Mouse (Mus musculus): ENCODE measurements around the gene Ssh2. TPM values are rescaled to one million over a fixed set of nuclear protein-coding genes. Genes with fewer than 3 reads are reported as not detected.

The Ssh2 gene
- total RNA-seq (2014; fragmentation: Nextera tagmentation) (19.7 and 19.8 TPM in 2 replicates), total RNA-seq (2017) (11.2 and 11.9 TPM in 2 replicates)

- ATAC-seq (replicated peaks; ENCODE audit: low FRiP score, low TSS enrichment, poor library complexity, severe bottlenecking) = peak; percentile 72
These were observed at the start of gene Ssh2 for GRCm38 (mm10) chr11:77215951-77216760. Gene Ssh2 (plus strand): TSS chr11:77216287.

- ATAC-seq (replicated peaks; ENCODE audit: low FRiP score, low TSS enrichment, poor library complexity, severe bottlenecking) = no peak
These were observed 42.4 kb upstream of the Ssh2 start for GRCm38 (mm10) chr11:77173731-77174130.

GRCm38 (mm10) chr11:77174531-77174930 is 41.6 kb upstream of the Ssh2 start:
- ATAC-seq (replicated peaks; ENCODE audit: low FRiP score, low TSS enrichment, poor library complexity, severe bottlenecking) = no peak

- no peak for ATAC-seq (replicated peaks; ENCODE audit: low FRiP score, low TSS enrichment, poor library complexity, severe bottlenecking)
These were observed 36.3 kb upstream of the Ssh2 start for GRCm38 (mm10) chr11:77179771-77180170.

- no peak for ATAC-seq (replicated peaks; ENCODE audit: low FRiP score, low TSS enrichment, poor library complexity, severe bottlenecking)
These were observed 35.2 kb upstream of the Ssh2 start for GRCm38 (mm10) chr11:77180886-77181285.

- ATAC-seq (replicated peaks; ENCODE audit: low FRiP score, low TSS enrichment, poor library complexity, severe bottlenecking) = no peak
These were observed 34.6 kb upstream of the Ssh2 start for GRCm38 (mm10) chr11:77181528-77181927.

- no peak for ATAC-seq (replicated peaks; ENCODE audit: low FRiP score, low TSS enrichment, poor library complexity, severe bottlenecking)
These were observed 34.0 kb upstream of the Ssh2 start for GRCm38 (mm10) chr11:77182041-77182440.

- ATAC-seq (replicated peaks; ENCODE audit: low FRiP score, low TSS enrichment, poor library complexity, severe bottlenecking) = no peak
These were observed 33.5 kb upstream of the Ssh2 start for GRCm38 (mm10) chr11:77182616-77183015.

- no peak for ATAC-seq (replicated peaks; ENCODE audit: low FRiP score, low TSS enrichment, poor library complexity, severe bottlenecking)
These were observed 31.2 kb upstream of the Ssh2 start for GRCm38 (mm10) chr11:77184926-77185325.

GRCm38 (mm10) chr11:77188868-77189267 is 27.2 kb upstream of the Ssh2 start, which contains the start of gene Efcab5:
Gene Efcab5 (minus strand): TSS chr11:77188968.
- no peak for ATAC-seq (replicated peaks; ENCODE audit: low FRiP score, low TSS enrichment, poor library complexity, severe bottlenecking)

GRCm38 (mm10) chr11:77193410-77193809 is 22.7 kb upstream of the Ssh2 start:
- no peak for ATAC-seq (replicated peaks; ENCODE audit: low FRiP score, low TSS enrichment, poor library complexity, severe bottlenecking)

GRCm38 (mm10) chr11:77193941-77194553 is 22.0 kb upstream of the Ssh2 start:
- no peak for ATAC-seq (replicated peaks; ENCODE audit: low FRiP score, low TSS enrichment, poor library complexity, severe bottlenecking)

- ATAC-seq (replicated peaks; ENCODE audit: low FRiP score, low TSS enrichment, poor library complexity, severe bottlenecking) = no peak
These were observed 21.3 kb upstream of the Ssh2 start for GRCm38 (mm10) chr11:77194762-77195161.

- ATAC-seq (replicated peaks; ENCODE audit: low FRiP score, low TSS enrichment, poor library complexity, severe bottlenecking) = no peak
These were observed 20.6 kb upstream of the Ssh2 start for GRCm38 (mm10) chr11:77195360-77196109.

- ATAC-seq (replicated peaks; ENCODE audit: low FRiP score, low TSS enrichment, poor library complexity, severe bottlenecking) = no peak
These were observed 19.6 kb upstream of the Ssh2 start for GRCm38 (mm10) chr11:77196181-77197143.

- no peak for ATAC-seq (replicated peaks; ENCODE audit: low FRiP score, low TSS enrichment, poor library complexity, severe bottlenecking)
These were observed 16.5 kb upstream of the Ssh2 start for GRCm38 (mm10) chr11:77199636-77200035.

- no peak for ATAC-seq (replicated peaks; ENCODE audit: low FRiP score, low TSS enrichment, poor library complexity, severe bottlenecking)
These were observed 15.4 kb upstream of the Ssh2 start for GRCm38 (mm10) chr11:77200703-77201102.

GRCm38 (mm10) chr11:77214142-77214692 is 1.9 kb upstream of the Ssh2 start:
- ATAC-seq (replicated peaks; ENCODE audit: low FRiP score, low TSS enrichment, poor library complexity, severe bottlenecking) = no peak

- peak; percentile 72 for ATAC-seq (replicated peaks; ENCODE audit: low FRiP score, low TSS enrichment, poor library complexity, severe bottlenecking)
These were observed 1.3 kb upstream of the Ssh2 start for GRCm38 (mm10) chr11:77214755-77215154.
